Mouse (Mus musculus) thymus, adult 18-20 months (tissue): ENCODE data around the gene Cnnm1.
"Not testable (repeated sequence)": the region's sequence is repeated elsewhere in the genome, so short reads cannot be mapped to it uniquely, and the experiment has no call there.

Experiments
- DNase-seq, 2 experiments: peaks; one replicate each; pipeline ENCODE4 v3.0.0; 2022; ENCODE audit warnings: mixed read lengths in 2 of 2

The Cnnm1 gene

GRCm38 (mm10) chr19:43465601-43466255, 25.5 kb downstream of the Cnnm1 start:
- DNase-seq: no peak

GRCm38 (mm10) chr19:43467927-43468685, 27.9 kb downstream of the Cnnm1 start:
- no peak for DNase-seq

- no peak for DNase-seq
Observed at GRCm38 (mm10) chr19:43469333-43469732, 29.1 kb downstream of the Cnnm1 start.

GRCm38 (mm10) chr19:43472331-43472730, 32.1 kb downstream of the Cnnm1 start:
- DNase-seq: no peak

GRCm38 (mm10) chr19:43472781-43473180, 32.5 kb downstream of the Cnnm1 start:
- no peak for DNase-seq

- DNase-seq: no peak
Observed at GRCm38 (mm10) chr19:43475642-43476041, 35.4 kb downstream of the Cnnm1 start.

- DNase-seq: no peak
Observed at GRCm38 (mm10) chr19:43476063-43476462, 35.8 kb downstream of the Cnnm1 start.

- DNase-seq: no peak
Observed at GRCm38 (mm10) chr19:43477436-43477835, 37.2 kb downstream of the Cnnm1 start.

GRCm38 (mm10) chr19:43478891-43479290, 38.7 kb downstream of the Cnnm1 start:
- DNase-seq: peak; percentile 18 to 19

GRCm38 (mm10) chr19:43479431-43479830, 39.2 kb downstream of the Cnnm1 start:
- no peak for DNase-seq

GRCm38 (mm10) chr19:43480512-43480911, 40.3 kb downstream of the Cnnm1 start:
- DNase-seq: no peak

- no peak for DNase-seq
Observed at GRCm38 (mm10) chr19:43487429-43487828, 47.2 kb downstream of the Cnnm1 start.

GRCm38 (mm10) chr19:43493316-43493715, 53.1 kb downstream of the Cnnm1 start:
- not testable (repeated sequence) for DNase-seq

- DNase-seq: no peak
Observed at GRCm38 (mm10) chr19:43493878-43494277, 53.6 kb downstream of the Cnnm1 start.

- no peak for DNase-seq
Observed at GRCm38 (mm10) chr19:43494914-43495313, 54.7 kb downstream of the Cnnm1 start.

GRCm38 (mm10) chr19:43495846-43496245, 55.6 kb downstream of the Cnnm1 start:
- DNase-seq: peak in 1 of 2 experiments; percentile 10

GRCm38 (mm10) chr19:43497440-43497839, 57.2 kb downstream of the Cnnm1 start:
- DNase-seq: no peak

GRCm38 (mm10) chr19:43498874-43499273, 58.6 kb downstream of the Cnnm1 start:
- DNase-seq: no peak

- DNase-seq: no peak
Observed at GRCm38 (mm10) chr19:43502630-43503029, 62.4 kb downstream of the Cnnm1 start.

- DNase-seq: not testable (repeated sequence)
Observed at GRCm38 (mm10) chr19:43503593-43503992, 63.4 kb downstream of the Cnnm1 start.

GRCm38 (mm10) chr19:43505441-43505840, 65.2 kb downstream of the Cnnm1 start:
- no peak for DNase-seq

- no peak for DNase-seq
Observed at GRCm38 (mm10) chr19:43510436-43511220, 70.4 kb downstream of the Cnnm1 start.
